Mouse (Mus musculus): ENCODE results near the gene Adgrv1.

- TF ChIP-seq EP300 (IDR thresholded peaks at IDR 0.05) (no peak), CTCF (IDR thresholded peaks at IDR 0.05) (no peak)
Measured at GRCm38 (mm10) chr13:81209815-81210214, 423.1 kb downstream of the Adgrv1 start.
